Mouse (Mus musculus): ENCODE measurements around the gene Vangl1.
A peak's percentile ranks its signal among the peaks of the same experiment; 100 is the strongest.

GRCm38 (mm10) chr3:102122046-102122445 is 82.4 kb downstream of the Vangl1 start:
- TF ChIP-seq CTCF (IDR thresholded peaks at IDR 0.05; ENCODE audit: extremely low read depth, insufficient read length, insufficient replicate concordance, low read depth, low read length), result peak; percentile 26; the same call in 1 of the 2 replicates
- TF ChIP-seq POLR2A (IDR thresholded peaks at IDR 0.05; ENCODE audit: low read depth, low read length), result no peak
